Mouse (Mus musculus) left cerebral cortex, adult 8-10 months (tissue): ENCODE measurements at regions not wholly inside any gene's neighbourhood (a gene's known extent, or its start where the extent isn't known, plus 50 kb on each side); places are given as distances from the start of the nearest gene placed in this dataset.
"Not testable (repeated sequence)": the region's sequence is repeated elsewhere in the genome, so short reads cannot be mapped to it uniquely, and the experiment has no call there.

Source experiments
- DNase-seq, 2 experiments: peaks; one replicate each; pipeline ENCODE4 v3.0.0; 2022; ENCODE audit warnings: low spot score in 2 of 2

DNA sequence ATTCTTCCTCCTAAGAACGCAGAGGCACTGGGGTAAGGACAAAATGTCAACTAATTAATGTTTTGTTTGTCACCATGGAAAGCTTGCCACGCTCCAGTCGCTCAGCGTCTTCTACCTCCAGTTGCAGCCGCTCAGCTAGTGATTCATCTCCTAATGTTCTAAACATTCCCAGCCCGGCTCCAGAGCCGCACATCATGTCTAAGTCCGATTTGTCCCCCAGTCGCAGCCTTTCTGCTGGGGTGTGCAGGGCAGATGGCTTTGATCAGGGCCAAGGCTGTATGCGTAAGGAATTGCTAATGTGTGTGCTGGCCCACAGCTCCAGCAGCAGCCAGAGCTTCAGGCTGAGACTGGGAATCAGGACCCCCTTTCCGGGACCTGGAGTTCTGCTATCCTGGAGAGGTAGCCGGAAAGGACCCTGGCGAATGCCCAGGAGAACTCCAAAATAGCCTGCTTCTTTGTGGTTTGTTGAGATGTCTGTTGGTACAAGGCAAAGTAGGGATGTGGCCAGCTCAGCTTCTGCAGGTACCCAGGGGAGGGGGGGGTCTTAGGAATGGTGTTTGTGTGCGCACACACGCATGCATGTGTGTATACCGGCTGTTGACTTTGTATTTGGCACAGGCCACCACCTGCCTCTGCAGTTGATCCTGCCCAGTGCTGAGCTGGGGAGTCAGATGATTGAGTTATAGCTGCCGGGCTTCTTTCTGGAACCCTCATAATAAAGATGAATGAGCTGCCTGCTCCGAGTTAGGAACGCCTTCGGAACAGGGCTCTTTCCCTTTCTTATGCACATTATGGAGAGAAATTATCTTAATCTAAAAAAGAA is 143.0 kb upstream of the Kcng1 start:
- DNase-seq = peak in 1 of 2 experiments; percentile 48

DNA sequence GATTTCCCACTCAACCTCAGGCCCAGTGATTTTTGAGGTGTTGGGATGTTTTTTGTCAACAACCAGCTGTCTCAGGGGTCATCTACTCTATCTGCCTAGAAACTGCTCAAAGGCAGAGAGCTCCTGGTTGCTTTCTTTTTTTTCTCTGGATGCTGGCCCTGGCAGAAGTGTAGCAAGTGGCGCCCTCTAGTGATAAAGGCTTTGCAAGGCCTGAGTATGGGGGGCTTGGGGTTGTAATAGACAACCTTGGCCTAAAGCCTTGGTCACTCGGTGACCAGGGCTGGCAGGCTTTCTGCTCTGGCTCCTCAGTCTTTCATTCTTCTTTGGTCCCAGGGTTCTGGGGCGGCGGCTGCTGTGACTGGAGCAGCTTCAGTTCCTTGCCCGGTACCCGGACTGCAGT is 142.0 kb upstream of the Kcng1 start:
- no peak for DNase-seq

DNA sequence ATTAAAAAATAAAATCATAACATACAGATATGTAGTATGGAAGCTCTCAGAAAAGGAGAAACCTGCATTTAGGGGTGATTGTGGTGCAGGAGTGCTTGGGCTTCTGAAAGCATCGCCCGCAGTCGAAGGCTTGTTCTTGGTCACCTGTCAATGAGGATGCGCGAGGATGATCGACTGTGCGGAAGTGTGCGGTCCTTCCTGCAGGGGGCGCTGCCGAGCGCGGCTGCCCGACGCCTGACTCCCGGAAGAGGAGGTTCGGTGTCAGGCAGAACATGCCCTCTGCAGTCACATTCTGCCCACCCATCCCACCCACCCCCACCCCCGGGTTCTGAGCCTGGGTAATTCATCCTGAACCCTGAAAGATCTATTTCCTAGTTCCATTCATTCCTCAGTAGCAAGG is 133.6 kb upstream of the Kcng1 start:
- DNase-seq = no peak

DNA sequence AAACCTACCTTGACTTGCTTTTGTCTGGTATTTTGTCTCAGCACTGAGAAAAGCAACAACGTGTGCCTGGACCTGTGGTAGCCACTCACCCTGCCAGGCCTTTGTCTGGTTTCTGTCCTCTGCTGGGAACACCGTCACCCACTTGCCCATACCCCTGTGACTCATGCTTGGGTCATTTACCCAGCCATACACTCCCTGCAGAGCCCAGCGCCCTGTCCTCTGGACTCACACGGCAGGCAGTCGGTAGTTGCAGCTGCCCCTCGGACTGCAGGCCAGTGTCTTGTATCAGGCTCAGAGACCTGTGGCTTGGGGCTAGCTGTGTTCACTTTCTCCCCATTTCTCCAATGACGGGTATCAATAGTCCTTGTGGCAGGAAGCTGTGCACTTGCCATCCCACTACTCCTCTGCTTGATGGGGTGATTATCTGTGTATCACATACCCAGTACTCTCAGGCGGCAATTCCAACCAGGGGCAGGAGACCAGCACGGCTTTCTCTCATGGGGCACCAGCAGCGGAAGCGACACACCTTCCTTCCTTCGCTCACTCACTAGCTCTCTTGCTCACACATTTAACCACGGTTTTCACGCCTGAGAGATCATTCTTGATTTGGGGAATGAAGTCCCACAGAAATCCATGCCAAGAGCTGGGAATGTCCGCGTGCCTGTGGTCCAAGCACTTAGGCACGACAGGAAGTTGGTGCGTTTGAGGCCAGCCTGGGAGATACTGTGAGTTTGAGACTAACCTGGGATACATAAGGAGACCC is 132.8 kb upstream of the Kcng1 start:
- no peak for DNase-seq

DNA sequence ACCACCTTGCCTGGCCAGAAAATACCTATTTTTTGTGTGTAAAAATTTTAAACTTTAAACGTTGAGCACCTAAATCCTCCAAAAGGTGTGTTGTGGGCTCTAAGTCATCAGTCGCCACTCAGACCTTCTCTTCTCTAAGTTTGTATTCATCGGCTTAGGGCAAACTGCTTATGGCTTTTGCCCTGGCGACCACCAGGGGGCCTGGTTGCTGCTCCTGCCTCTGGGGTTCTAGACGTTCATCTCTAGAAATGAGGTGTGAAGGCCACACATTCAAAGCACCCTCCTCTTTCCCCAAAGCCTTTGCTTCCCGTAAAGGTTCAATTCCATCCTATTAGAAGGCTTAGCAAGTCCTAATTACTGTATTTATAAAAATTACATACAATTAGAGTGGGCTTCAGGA is 131.3 kb upstream of the Kcng1 start:
- DNase-seq = no peak

- peak; percentile 16 to 54 for DNase-seq
Measured at GRCm38 (mm10) chr2:168402782-168403513, 121.4 kb upstream of the Kcng1 start.

- no peak for DNase-seq
Measured at GRCm38 (mm10) chr2:168399088-168399709, 117.7 kb upstream of the Kcng1 start.

DNA sequence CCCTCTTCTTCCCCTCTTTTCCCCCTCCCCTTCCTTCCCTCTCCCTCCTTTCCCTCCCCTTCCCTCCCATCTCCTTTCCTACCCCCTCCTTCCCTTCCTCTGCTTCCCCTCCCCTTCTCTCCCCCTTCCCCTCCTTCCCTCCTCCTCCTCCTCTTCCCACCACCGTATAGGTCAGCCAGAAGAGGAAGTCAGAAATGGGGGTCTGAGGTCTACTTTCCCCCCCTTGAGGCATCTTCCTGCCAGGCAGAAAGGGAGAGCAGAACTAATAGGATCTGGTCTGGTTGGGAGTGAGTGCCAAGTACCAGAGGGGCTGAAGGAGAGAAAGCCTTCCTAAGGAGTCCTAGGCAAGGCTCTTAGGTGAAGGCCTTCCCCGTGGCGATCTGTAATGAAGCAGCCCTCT is 114.8 kb upstream of the Kcng1 start:
- no peak for DNase-seq

DNA sequence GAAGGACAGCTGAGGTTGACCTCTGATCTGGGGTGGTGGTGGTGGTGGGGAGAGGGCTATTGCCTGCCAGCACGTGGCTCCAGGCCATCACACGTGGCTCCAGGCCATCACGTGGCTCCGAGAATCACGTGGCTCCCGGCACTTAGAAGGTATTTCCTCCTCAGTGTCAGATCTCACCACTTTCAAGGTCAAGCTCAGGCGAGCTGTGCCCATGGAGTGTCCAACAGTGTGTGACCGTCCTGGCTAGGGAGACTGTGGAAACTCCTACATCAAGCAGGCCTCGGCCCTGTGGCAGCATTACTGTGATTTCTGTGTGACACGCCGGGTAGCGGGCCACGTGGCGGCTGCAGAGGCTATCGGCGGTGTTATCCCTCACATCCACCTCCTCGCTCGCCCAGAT is 111.8 kb upstream of the Kcng1 start:
- no peak for DNase-seq

- not testable (repeated sequence) for DNase-seq
Measured at GRCm38 (mm10) chr2:168392171-168392570, 110.6 kb upstream of the Kcng1 start.

GRCm38 (mm10) chr2:168380606-168381005 is 99.1 kb upstream of the Kcng1 start:
- peak in 1 of 2 experiments; percentile 80 for DNase-seq

- no peak for DNase-seq
Measured at GRCm38 (mm10) chr2:168372356-168372755, 90.8 kb upstream of the Kcng1 start.

DNA sequence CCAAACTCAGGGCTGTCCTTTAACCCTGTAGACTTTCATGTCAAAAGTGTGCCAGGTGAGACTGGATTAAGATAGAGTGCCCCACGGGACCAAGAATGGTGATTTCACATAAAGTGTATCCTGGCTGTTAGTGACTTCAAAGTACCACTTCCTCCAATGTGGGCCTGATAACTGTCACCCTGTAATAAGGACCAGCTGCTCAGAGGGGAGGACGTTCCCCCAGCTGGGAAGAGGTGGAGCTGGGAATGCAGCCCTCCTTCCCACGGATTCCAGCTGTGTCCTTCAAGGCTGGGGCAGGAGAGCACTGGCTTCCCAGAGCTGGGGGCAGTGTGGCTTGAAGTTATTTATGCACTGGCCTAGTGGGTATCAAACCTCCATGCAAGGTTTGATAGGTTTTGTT is 89.7 kb upstream of the Kcng1 start:
- no peak for DNase-seq

DNA sequence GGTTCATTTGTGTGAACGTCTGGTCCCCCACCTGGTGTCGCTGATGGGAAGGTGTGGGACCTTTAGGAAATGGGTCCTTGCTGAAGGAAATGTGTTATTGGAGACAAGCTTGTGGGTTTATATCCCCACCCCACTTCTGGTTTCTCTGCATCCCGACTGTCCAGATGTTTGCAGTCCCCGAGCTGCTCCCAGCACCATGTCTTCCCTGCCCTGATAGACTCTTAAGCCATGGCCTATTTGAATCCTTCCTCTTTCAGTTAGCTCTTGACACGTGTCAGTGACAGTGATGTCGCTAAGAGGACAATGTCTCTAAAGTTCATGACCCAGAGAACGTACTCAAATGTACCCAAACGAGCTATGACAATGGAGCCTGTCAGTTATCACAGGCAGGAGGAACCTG is 77.7 kb upstream of the Kcng1 start:
- no peak for DNase-seq

- DNase-seq = peak in 1 of 2 experiments; percentile 57
Measured at GRCm38 (mm10) chr2:168358551-168358950, 77.0 kb upstream of the Kcng1 start.

- no peak for DNase-seq
Measured at GRCm38 (mm10) chr2:168357815-168358214, 76.3 kb upstream of the Kcng1 start.

DNA sequence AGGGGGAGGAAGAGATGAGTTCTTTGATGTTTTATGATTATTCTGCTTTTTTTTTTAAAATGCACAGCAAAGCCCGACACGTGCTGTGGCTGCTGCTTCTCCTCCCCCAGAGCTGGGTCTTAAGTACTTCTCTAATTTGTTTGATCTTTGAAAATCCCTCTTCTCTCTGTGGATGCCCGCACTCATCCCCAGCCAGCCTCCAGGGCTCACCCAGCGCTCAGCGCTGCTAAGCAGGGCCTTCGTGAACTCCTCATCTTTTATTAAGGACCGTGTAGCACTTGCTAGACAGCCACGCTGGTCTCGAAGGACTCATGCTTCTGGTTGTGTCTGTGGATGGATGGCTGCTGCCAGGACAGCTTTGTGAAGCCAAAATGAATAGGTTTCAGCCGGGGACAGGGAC is 72.9 kb upstream of the Kcng1 start:
- no peak for DNase-seq

DNA sequence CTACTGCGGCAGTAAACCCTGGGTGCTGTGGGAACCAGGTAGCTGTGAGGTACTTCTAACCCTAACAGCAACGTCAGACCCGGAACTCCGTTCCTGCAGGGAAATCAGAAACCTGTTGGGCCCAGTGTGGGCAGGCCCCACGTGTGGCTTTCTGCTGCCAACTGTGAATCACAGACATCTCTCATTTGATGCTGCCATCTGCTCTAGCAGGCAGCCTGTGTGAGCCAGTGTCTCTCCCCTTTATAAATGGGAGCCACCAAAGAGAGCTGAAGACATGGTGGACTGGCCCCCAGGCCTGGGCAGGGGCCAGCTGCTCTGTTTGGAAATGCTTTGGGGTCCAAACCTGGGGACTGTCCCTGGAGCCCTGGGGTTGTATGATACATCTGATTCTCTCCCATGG is 71.1 kb upstream of the Kcng1 start:
- DNase-seq = peak; percentile 21 to 81

- no peak for DNase-seq
Measured at GRCm38 (mm10) chr2:168352194-168352593, 70.7 kb upstream of the Kcng1 start.

DNA sequence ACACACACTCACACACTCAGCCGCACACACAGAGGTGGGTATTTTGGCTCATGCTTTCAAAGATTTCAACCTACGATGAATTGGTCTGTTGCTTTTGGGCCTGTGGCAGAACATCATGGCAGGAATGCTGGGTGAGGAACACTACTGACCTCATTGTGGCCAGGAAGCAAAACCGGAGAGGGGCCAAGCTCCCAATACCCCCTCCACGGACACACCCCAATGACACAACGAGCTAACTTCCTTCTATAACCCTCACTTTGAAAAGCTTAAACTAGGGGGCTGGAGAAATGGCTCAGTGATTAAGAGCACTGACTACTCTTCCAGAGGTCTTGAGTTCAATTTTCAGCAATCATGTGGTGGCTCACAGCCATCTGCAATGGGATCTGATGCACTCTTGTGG is 63.8 kb upstream of the Kcng1 start:
- no peak for DNase-seq

DNA sequence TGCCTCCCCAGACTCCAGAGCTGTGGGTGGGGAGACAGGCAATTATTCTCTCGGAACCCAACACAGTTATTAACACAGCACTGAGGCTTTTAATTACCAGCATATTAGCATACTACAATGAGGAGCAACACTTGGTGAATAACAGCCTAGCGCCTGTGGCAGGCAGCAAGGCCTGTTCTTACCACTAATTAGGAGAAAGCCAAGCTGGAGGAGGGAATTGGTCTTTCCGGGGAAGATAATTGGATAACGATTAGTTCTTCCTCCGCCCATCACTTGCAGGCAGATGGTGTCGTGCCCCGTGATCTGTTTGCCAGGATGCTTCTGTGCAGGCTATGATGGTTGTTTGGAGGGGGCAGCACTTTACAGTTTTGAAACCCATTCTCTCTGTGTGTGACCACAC is 62.2 kb upstream of the Kcng1 start:
- no peak for DNase-seq

GRCm38 (mm10) chr2:168338819-168339218 is 57.3 kb upstream of the Kcng1 start:
- DNase-seq = no peak
